ENCODE assay signal across 14 mouse cellular contexts in genomic region chr10:45890088-45890626, GRCm38 (mm10).
DNase-seq lines count a peak whose midpoint lies in the region; ATAC-seq and TF ChIP-seq lines count a peak whose summit lies in the region.
"Had no signal": no experiment of that assay in that cellular context is flagged by ENCODE, and none has a peak within 500 bp of the region (broad histone marks: within the 10 kb centered on the region; RNA-seq: fewer than 3 reads in every experiment).

No protein-coding gene starts in this region.

- H3K9me3 ChIP-seq in forebrain, postnatal 0 days (ENCODE audit: low read length) = no peaks in the 10 kb centered on the region
- H3K9me3 ChIP-seq in forebrain, embryonic 16.5 days (ENCODE audit: control insufficient read depth, low read length) = no peaks in the 10 kb centered on the region
- H3K9me3 ChIP-seq in neural tube, embryonic 12.5 days = no peaks in the 10 kb centered on the region
- no peaks in the 10 kb centered on the region for H3K9me3 ChIP-seq in midbrain, embryonic 15.5 days

- no peaks in the 10 kb centered on the region for H3K27me3 ChIP-seq in forebrain, postnatal 0 days (ENCODE audit: insufficient read depth, low read length)
- H3K27me3 ChIP-seq in forebrain, embryonic 16.5 days (replicated peaks; ENCODE audit: control insufficient read depth, insufficient read depth, low read length) = no peaks in the 10 kb centered on the region
- H3K27me3 ChIP-seq in neural tube, embryonic 12.5 days (replicated peaks) = no peaks in the 10 kb centered on the region
- no peaks in the 10 kb centered on the region for H3K27me3 ChIP-seq in midbrain, embryonic 15.5 days (replicated peaks)

- no peak for ATAC-seq in forebrain, postnatal 0 days
- no peak for ATAC-seq in forebrain, embryonic 16.5 days
- peak; percentile 65 for ATAC-seq in neural tube, embryonic 12.5 days (ENCODE audit: low FRiP score, low read depth)
- ATAC-seq in midbrain, embryonic 15.5 days (replicated peaks) = peak; percentile 59
- ATAC-seq: inflammation-experienced regulatory T-cells, adult 6 months had no signal

- DNase-seq in forebrain, postnatal 0 days = no peak
- no peak for DNase-seq in neural tube, embryonic 10.5 days (ENCODE audit: extremely low spot score, low spot score)
- no peak for DNase-seq in heart, adult 11 months
- no peak for DNase-seq in left cerebral cortex, adult 8-10 months (ENCODE audit: low spot score in 2 of 2)
- no peak for DNase-seq in urinary bladder, adult 2 months (ENCODE audit: low spot score)
- DNase-seq: gastrocnemius, postnatal 25 days; liver; lung, adult 18-20 months; right cerebral cortex, postnatal 25 days had no signal

- WGBS in forebrain, postnatal 0 days = 83% methylated on average over 9 of the region's 9 CpGs
- WGBS in forebrain, embryonic 16.5 days = 85% methylated on average over 9 of the region's 9 CpGs
- WGBS in neural tube, embryonic 12.5 days = 78% methylated on average over 9 of the region's 9 CpGs
- 81% methylated on average over 9 of the region's 9 CpGs for WGBS in midbrain, embryonic 15.5 days

- H3K4me3 ChIP-seq in forebrain, postnatal 0 days (ENCODE audit: low read depth, low read length) = no peak overlapping the region
- H3K4me3 ChIP-seq in forebrain, embryonic 16.5 days (replicated peaks; ENCODE audit: low read length) = no peak overlapping the region
- no peak overlapping the region for H3K4me3 ChIP-seq in neural tube, embryonic 12.5 days
- H3K4me3 ChIP-seq in midbrain, embryonic 15.5 days = no peak overlapping the region

- H3K9ac ChIP-seq in forebrain, postnatal 0 days = no peak overlapping the region
- H3K9ac ChIP-seq in forebrain, embryonic 16.5 days (replicated peaks; ENCODE audit: low read depth, low read length) = no peak overlapping the region
- H3K9ac ChIP-seq in neural tube, embryonic 12.5 days = no peak overlapping the region
- no peak overlapping the region for H3K9ac ChIP-seq in midbrain, embryonic 15.5 days

- no peaks in the 10 kb centered on the region for H3K36me3 ChIP-seq in forebrain, postnatal 0 days (ENCODE audit: insufficient read depth)
- H3K36me3 ChIP-seq in forebrain, embryonic 16.5 days (ENCODE audit: control insufficient read depth, insufficient read depth) = no peaks in the 10 kb centered on the region
- no peaks in the 10 kb centered on the region for H3K36me3 ChIP-seq in neural tube, embryonic 12.5 days
- no peaks in the 10 kb centered on the region for H3K36me3 ChIP-seq in midbrain, embryonic 15.5 days (replicated peaks)

- H3K27ac ChIP-seq in forebrain, postnatal 0 days (ENCODE audit: low read depth, low read length) = 0 out of 2 replicates have a peak overlapping the region, but pooled peaks have one; percentile 10
- no peak overlapping the region for H3K27ac ChIP-seq in forebrain, embryonic 16.5 days (ENCODE audit: low read length)
- no peak overlapping the region for H3K27ac ChIP-seq in neural tube, embryonic 12.5 days
- peak overlapping the region; percentile 48; the same call in 1 of the 2 replicates for H3K27ac ChIP-seq in midbrain, embryonic 15.5 days
- H3K27ac ChIP-seq: stomach, postnatal 0 days had no signal

- H3K4me1 ChIP-seq in forebrain, postnatal 0 days (ENCODE audit: insufficient read depth) = no peaks in the 10 kb centered on the region
- H3K4me1 ChIP-seq in forebrain, embryonic 16.5 days (replicated peaks; ENCODE audit: control insufficient read depth, insufficient read depth, low read length) = peaks cover 8% of the 10 kb centered on the region; the same call in 1 of the 2 replicates
- H3K4me1 ChIP-seq in neural tube, embryonic 12.5 days = 0 out of 2 replicates have a peak, but pooled peaks cover 2% of the 10 kb centered on the region
- 0 out of 2 replicates have a peak, but pooled peaks cover 2% of the 10 kb centered on the region for H3K4me1 ChIP-seq in midbrain, embryonic 15.5 days

- TF ChIP-seq CTCF in forebrain, postnatal 0 days (IDR thresholded peaks at IDR 0.05; ENCODE audit: low read depth) = no peak

- H3K4me2 ChIP-seq in forebrain, postnatal 0 days (ENCODE audit: low read depth) = peak overlapping the region; percentile 37; the same call in 1 of the 2 replicates
- no peak overlapping the region for H3K4me2 ChIP-seq in forebrain, embryonic 16.5 days (ENCODE audit: low read length)
- no peak overlapping the region for H3K4me2 ChIP-seq in neural tube, embryonic 12.5 days (replicated peaks)
- H3K4me2 ChIP-seq in midbrain, embryonic 15.5 days = peak overlapping the region; percentile 29; the same call in 1 of the 2 replicates

Comparison
In these comparisons a context has a peak if more than half of its experiments do, and no peak if none do; other contexts are left out.
1. H3K27ac ChIP-seq: peak in forebrain, postnatal 0 days (single experiment) and midbrain, embryonic 15.5 days (single experiment); none in forebrain, embryonic 16.5 days (single experiment) and neural tube, embryonic 12.5 days (single experiment).
2. H3K4me2 ChIP-seq: peak in forebrain, postnatal 0 days (single experiment) and midbrain, embryonic 15.5 days (single experiment); none in forebrain, embryonic 16.5 days (single experiment) and neural tube, embryonic 12.5 days (single experiment).
3. ATAC-seq: peak in neural tube, embryonic 12.5 days (single experiment) and midbrain, embryonic 15.5 days (single experiment); none in forebrain, postnatal 0 days (single experiment) and forebrain, embryonic 16.5 days (single experiment).